Mouse (Mus musculus) urinary bladder, postnatal 10 days (tissue): ENCODE results near the gene Hnrnpf.
A peak's percentile ranks its signal among the peaks of the same experiment; 100 is the strongest.

Experiments
- DNase-seq: peaks from one replicate; pipeline ENCODE4 v3.0.0; 2022; ENCODE audit warnings: low spot score

Hnrnpf gene

GRCm38 (mm10) chr6:117891369-117892160 lies 8.6 kb upstream of the Hnrnpf start:
- no peak for DNase-seq

- DNase-seq = no peak
Observed at GRCm38 (mm10) chr6:117892386-117892785, 7.7 kb upstream of the Hnrnpf start.

- DNase-seq = no peak
Observed at GRCm38 (mm10) chr6:117893435-117893834, 6.7 kb upstream of the Hnrnpf start.

GRCm38 (mm10) chr6:117897800-117898199 lies 2.3 kb upstream of the Hnrnpf start:
- DNase-seq = no peak

- DNase-seq = no peak
Observed at GRCm38 (mm10) chr6:117901510-117902402, 1.6 kb downstream of the Hnrnpf start.

- no peak for DNase-seq
Observed at GRCm38 (mm10) chr6:117902556-117902955, 2.4 kb downstream of the Hnrnpf start.

- no peak for DNase-seq
Observed at GRCm38 (mm10) chr6:117903836-117904235, 3.7 kb downstream of the Hnrnpf start.

- no peak for DNase-seq
Observed at GRCm38 (mm10) chr6:117905260-117905930, 5.3 kb downstream of the Hnrnpf start.

GRCm38 (mm10) chr6:117906015-117906531 lies 5.9 kb downstream of the Hnrnpf start:
- peak; percentile 19 for DNase-seq

- peak; percentile 86 for DNase-seq
Observed at GRCm38 (mm10) chr6:117906590-117907271, 6.6 kb downstream of the Hnrnpf start.

- peak; percentile 63 for DNase-seq
Observed at GRCm38 (mm10) chr6:117907301-117907978, 7.3 kb downstream of the Hnrnpf start.

- DNase-seq = no peak
Observed at GRCm38 (mm10) chr6:117907979-117908355, 7.8 kb downstream of the Hnrnpf start.

- DNase-seq = no peak
Observed at GRCm38 (mm10) chr6:117908424-117908900, 8.3 kb downstream of the Hnrnpf start.

- DNase-seq = no peak
Observed at GRCm38 (mm10) chr6:117910120-117910661, 10.1 kb downstream of the Hnrnpf start.

- no peak for DNase-seq
Observed at GRCm38 (mm10) chr6:117914541-117914940, 14.4 kb downstream of the Hnrnpf start.

GRCm38 (mm10) chr6:117916205-117916736 lies 16.1 kb downstream of the Hnrnpf start:
- no peak for DNase-seq

- DNase-seq = peak; percentile 30
Observed at GRCm38 (mm10) chr6:117916737-117917426, 16.8 kb downstream of the Hnrnpf start.

- peak; percentile 34 for DNase-seq
Observed at GRCm38 (mm10) chr6:117917576-117917975, 17.5 kb downstream of the Hnrnpf start.

- no peak for DNase-seq
Observed at GRCm38 (mm10) chr6:117918043-117918442, 17.9 kb downstream of the Hnrnpf start.
